In genomic region chr5:12030002-12030401, GRCm38 (mm10) we compare ENCODE assay signal across 8 mouse cellular contexts.
DNase-seq lines count a peak whose midpoint lies in the region; TF ChIP-seq lines count a peak whose summit lies in the region.
"Had no signal": no experiment of that assay in that cellular context is flagged by ENCODE, and none has a peak within 500 bp of the region (broad histone marks: within the 10 kb centered on the region; RNA-seq: fewer than 3 reads in every experiment).

No protein-coding gene starts in this region.

- no peak for TF ChIP-seq POLR2A in lung, adult 2 months (IDR thresholded peaks at IDR 0.05; ENCODE audit: borderline replicate concordance, extremely low read depth, low read depth, low read length)

- no peak overlapping the region for H3ac ChIP-seq in C2C12 (ENCODE audit: control insufficient read depth, insufficient read length, low read depth)

- no peaks in the 10 kb centered on the region for H3K27me3 ChIP-seq in C2C12 (ENCODE audit: control insufficient read depth, insufficient read depth, insufficient read length)
- H3K27me3 ChIP-seq: stomach, embryonic 15.5 days had no signal

- TF ChIP-seq CTCF in C2C12 (IDR thresholded peaks at IDR 0.05; ENCODE audit: control insufficient read depth, insufficient read depth, insufficient read length): peak; percentile 45
- no peak for TF ChIP-seq CTCF in lung, adult 2 months (IDR thresholded peaks at IDR 0.05; ENCODE audit: insufficient read depth, low read length)

- no peaks in the 10 kb centered on the region for H3K79me3 ChIP-seq in C2C12 (ENCODE audit: low read depth)

- peak; percentile 64 for DNase-seq in ES-CJ7 (ENCODE audit: low read depth, low spot score)
- peak; percentile 4 for DNase-seq in cerebellum, adult 9-11 months
- peak; percentile 27 for DNase-seq in gastrocnemius, postnatal 14 days
- peak; percentile 58 for DNase-seq in kidney, postnatal 14 days
- DNase-seq in lung, adult 2 months: peak; percentile 7
- DNase-seq in retina, postnatal 1 day: peak; percentile 68

- 8% methylated on average over 5 of the region's 5 CpGs for WGBS in lung, adult 2 months

- no peaks in the 10 kb centered on the region for H3K4me1 ChIP-seq in lung, adult 2 months (ENCODE audit: control insufficient read depth, insufficient read depth, low read length)
- H3K4me1 ChIP-seq: stomach, embryonic 15.5 days had no signal

- intact Hi-C loops in gastrocnemius, postnatal 14 days (cut with DNase I; ENCODE audit: low total_unique reads): loop anchor here (10.0 kb wide), 1 partner anchor 505 kb away; no protein-coding TSS in a partner anchor

- H3K79me2 ChIP-seq in C2C12 (ENCODE audit: control insufficient read depth, insufficient read depth): no peaks in the 10 kb centered on the region

- no peak overlapping the region for H3K4me3 ChIP-seq in C2C12 (ENCODE audit: insufficient read depth, poor library complexity, severe bottlenecking)
- no peak overlapping the region for H3K4me3 ChIP-seq in lung, adult 2 months (replicated peaks; ENCODE audit: extremely low read depth, low read depth, low read length)
- H3K4me3 ChIP-seq: stomach, embryonic 15.5 days had no signal

- no peaks in the 10 kb centered on the region for H3K36me3 ChIP-seq in C2C12 (ENCODE audit: control insufficient read depth, insufficient read depth)
- H3K36me3 ChIP-seq: stomach, embryonic 15.5 days had no signal

TF ChIP-seq in C2C12, 6 proteins besides CTCF, POLR2A, EP300 and RAD21:
- TF ChIP-seq MAX (IDR thresholded peaks at IDR 0.05): no peak
- TF ChIP-seq CEBPB (IDR thresholded peaks at IDR 0.05; ENCODE audit: low read depth): no peak
- TF ChIP-seq FOSL1 (IDR thresholded peaks at IDR 0.05; ENCODE audit: insufficient read depth, low read length, poor library complexity, severe bottlenecking): no peak
- TF ChIP-seq USF1 (IDR thresholded peaks at IDR 0.05; ENCODE audit: low read depth): no peak
- TF ChIP-seq MYOD1 (IDR thresholded peaks at IDR 0.05; ENCODE audit: control insufficient read depth, insufficient read length, low read depth): no peak
- TF ChIP-seq MYOG (IDR thresholded peaks at IDR 0.05; ENCODE audit: control insufficient read depth, extremely low read depth, insufficient read length): no peak

Comparison
In these comparisons a context has a peak if more than half of its experiments do, and no peak if none do; other contexts are left out.
1. DNase-seq: peak in every context shown above with its lines; median percentile 68 in retina, postnatal 1 day; 64 in ES-CJ7; 58 in kidney, postnatal 14 days; 27 in gastrocnemius, postnatal 14 days; 7 in lung, adult 2 months; 4 in cerebellum, adult 9-11 months.